Mouse (Mus musculus): ENCODE results near the gene Jmjd1c.

The Jmjd1c gene

GRCm38 (mm10) chr10:67095798-67096620, at the start of gene Jmjd1c:
TSS of gene Jmjd1c (plus strand) at chr10:67096125.
- peak; percentile 78 for DNase-seq (ENCODE audit: low read depth)

GRCm38 (mm10) chr10:67047712-67048645, 47.9 kb upstream of the Jmjd1c start:
- DNase-seq (ENCODE audit: low read depth): no peak

GRCm38 (mm10) chr10:67048871-67049615, 46.9 kb upstream of the Jmjd1c start:
- DNase-seq (ENCODE audit: low read depth): peak; percentile 15

- no peak for DNase-seq (ENCODE audit: low read depth)
These were observed 46.3 kb upstream of the Jmjd1c start for GRCm38 (mm10) chr10:67049621-67050020.

DNA sequence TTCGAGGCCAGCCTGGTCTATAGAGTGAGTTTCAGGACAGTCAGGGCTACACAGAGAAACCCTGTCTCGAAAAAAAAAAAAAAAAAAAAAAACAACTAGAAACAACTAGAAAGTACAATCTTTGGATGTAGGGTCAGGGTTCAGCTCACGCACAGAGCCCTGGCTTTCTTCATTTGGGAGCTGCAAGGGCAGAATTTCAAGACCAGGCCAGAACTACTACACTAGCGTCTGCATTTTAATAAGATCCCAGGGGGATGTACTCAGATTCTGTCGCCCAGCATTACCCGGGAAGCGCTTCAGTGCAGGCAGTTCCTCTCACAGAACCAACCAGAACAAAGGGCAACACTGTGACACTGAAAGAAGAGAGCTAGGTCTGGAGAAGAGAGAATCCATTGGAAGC, 45.2 kb upstream of the Jmjd1c start:
- no peak for DNase-seq (ENCODE audit: low read depth)

DNA sequence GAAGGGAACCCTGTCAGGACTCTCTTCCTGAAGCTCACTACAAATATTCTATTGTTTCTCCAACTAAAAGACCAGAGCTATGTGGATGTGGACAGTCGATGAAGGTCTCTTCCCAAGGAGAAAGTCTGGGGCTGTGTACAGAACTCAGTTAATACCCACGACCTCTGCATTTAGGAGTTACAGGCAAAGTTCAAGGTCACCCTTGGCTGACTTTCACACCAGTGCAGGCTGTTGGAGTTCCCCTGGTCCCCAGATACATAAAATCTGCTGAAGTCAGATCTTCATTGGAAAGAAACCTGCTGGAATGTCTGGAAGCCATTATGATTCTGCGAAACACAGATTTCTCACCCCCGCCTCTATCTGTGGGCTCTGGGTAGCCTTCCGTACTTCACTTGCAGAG, 44.5 kb upstream of the Jmjd1c start:
- no peak for DNase-seq (ENCODE audit: low read depth)

DNA sequence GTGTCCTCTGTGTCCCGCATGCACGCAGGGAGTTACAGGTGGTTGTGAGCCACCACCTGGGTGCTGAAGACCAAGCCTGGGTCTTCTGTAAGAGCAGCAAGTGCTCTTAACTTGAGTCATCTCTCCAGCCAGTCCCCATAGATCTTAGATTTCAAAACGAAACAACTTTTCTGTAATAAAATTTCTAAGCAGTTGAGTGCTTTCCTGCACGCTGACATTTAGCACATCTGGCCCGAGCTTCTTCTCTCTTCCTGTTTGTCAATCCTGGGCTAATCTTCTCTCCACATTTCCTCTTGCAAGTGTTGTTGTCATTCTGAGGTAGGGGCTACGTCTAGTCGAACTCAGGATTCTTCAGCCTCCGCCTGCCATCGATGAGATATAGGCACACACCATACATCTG, 43.5 kb upstream of the Jmjd1c start:
- DNase-seq (ENCODE audit: low read depth): peak; percentile 42

DNA sequence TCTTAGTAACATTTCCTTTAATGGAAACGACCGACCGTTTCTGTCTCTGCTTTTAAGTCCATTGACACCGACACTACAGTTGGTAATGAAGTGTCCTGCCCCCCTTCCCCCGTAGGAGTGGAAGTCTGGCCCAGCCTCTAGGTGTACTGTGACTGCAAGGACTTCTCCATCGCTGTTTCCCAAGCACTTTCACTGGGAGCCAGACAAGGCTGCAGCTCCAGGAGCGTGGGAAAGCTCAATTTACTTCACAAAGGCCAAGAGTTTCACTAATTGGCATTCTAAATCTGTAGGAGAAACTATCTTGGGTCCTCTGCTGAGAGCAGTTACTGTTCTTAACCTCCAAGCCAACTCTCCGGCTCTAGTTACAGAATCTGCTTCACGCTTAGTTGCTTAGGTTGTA, 42.5 kb upstream of the Jmjd1c start:
- no peak for DNase-seq (ENCODE audit: low read depth)

DNA sequence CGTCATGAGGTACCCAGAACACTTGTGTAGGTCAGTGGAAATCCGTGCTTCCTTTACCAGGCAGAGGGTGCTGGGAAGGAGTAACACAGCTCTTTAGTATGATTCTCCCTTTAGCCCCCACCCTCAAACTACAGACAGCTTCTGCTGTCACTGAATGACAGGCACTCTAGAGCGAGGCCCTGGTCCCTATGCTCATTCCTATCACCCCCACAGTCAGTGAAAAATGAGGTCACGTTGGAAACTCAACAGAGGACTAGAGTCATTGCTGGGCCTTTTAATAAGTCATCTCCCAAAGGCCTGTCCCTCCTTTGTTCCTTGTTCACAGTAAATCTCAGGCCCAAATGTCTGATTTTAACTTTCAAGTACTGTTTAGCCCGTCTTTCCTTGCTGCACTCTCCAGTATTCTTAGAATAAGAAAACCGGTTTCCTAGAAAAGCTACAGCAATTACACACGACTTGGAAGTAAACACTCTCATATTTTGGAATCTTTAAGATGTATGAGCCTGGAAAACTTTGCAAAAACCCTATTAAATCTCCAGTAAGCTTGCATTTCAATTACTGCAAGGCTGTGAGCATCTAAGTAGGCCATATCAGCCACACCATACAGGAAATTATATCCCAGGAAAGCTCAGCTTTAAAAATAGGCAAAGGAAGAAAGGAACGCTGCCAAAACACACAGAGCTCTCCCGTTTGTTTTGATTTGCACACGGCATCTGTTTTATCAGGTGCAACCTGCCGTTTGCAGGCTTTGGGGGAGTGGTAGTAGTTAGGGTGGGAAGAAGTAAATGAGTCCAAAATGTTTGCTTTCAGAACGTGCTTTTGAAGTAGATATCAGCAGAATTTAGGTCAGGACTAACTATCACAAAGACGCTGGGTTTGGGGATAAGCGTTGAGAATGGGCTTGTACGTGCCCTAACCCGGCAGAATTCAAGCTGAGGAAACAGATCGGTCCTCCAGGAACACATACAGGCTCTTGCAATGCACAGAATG, 39.8 kb upstream of the Jmjd1c start:
- DNase-seq (ENCODE audit: low read depth): no peak

GRCm38 (mm10) chr10:67057208-67057607, 38.7 kb upstream of the Jmjd1c start:
- DNase-seq (ENCODE audit: low read depth): no peak

DNA sequence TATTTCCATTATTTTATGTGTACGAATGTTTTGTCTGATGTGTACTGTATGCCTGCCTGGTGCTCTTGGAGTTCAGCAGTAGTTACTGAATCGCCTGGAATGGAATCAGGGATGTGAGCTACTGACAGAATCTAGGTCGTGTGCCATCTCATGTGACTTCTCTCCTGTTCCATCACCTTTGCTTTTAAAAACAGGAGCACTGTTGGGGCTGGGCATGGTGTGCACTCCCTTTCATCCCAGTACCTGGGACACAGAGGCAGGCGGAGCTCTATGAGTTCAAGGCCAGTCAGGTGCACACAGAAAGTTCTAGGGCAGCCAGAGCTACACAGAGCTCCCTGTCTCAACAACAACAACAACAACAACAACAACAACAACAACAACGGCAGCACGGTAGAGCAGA, 38.2 kb upstream of the Jmjd1c start:
- no peak for DNase-seq (ENCODE audit: low read depth)

DNA sequence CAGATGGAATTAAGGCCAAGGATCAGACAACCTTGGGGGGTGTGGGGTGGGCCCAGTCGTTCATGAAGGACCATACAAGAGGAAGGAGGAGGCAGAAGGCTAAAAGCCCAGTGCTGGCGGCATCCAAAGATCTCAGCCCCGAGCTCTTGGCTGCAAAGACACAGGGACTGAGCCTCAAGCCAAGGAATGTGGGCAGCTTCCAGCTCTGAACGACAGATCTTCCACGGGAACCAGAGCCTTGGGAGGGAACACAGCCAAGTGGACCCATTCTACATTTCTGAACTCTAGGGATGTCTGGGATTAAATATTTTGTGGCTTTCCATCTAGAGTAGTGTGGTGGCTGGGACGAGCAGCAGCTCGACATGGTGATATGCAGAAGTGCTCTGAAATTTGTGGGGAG, 37.6 kb upstream of the Jmjd1c start:
- no peak for DNase-seq (ENCODE audit: low read depth)

GRCm38 (mm10) chr10:67058702-67059101, 37.2 kb upstream of the Jmjd1c start:
- DNase-seq (ENCODE audit: low read depth): no peak

- DNase-seq (ENCODE audit: low read depth): no peak
These were observed 34.5 kb upstream of the Jmjd1c start for GRCm38 (mm10) chr10:67061367-67061801.

DNA sequence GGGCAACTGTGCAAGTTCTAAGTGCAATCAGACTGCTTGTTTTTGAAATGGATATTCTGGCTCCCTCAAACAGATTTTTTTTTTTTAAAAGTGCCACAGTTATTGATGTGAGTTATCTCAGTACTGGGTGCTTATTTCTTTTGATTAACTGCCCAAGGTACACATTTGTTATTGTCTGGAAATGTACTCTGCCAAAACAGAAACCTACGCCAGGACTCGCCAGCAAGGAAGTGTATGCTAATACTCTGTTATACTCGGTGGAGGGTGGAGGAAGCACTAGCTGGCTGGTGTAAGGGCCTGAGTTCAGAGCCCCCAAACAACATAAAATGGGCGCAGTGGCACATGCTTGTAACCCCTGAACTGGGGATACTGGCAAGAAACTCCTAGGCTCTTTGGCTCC, 34.1 kb upstream of the Jmjd1c start:
- DNase-seq (ENCODE audit: low read depth): no peak

- no peak for DNase-seq (ENCODE audit: low read depth)
These were observed 30.5 kb upstream of the Jmjd1c start for GRCm38 (mm10) chr10:67065277-67065887.

GRCm38 (mm10) chr10:67065927-67066326, 30.0 kb upstream of the Jmjd1c start:
- no peak for DNase-seq (ENCODE audit: low read depth)

DNA sequence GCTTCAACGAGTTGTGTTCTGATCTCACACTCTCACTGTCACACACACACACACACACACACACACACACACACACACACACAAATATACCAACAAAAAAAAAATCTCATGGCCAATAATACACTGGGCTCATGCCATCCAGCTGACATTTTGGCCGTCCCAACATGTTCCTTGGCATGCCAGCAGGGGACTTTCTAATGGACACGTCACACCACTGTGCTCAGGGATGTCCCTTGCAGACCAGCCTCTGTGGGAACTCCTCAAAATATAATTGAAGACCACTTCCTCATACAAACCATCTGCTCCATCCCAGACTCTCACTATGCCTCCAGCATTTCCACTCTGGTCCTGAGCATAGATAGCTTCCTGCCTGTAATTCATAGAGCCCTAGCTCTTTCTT, 29.5 kb upstream of the Jmjd1c start:
- DNase-seq (ENCODE audit: low read depth): no peak

DNA sequence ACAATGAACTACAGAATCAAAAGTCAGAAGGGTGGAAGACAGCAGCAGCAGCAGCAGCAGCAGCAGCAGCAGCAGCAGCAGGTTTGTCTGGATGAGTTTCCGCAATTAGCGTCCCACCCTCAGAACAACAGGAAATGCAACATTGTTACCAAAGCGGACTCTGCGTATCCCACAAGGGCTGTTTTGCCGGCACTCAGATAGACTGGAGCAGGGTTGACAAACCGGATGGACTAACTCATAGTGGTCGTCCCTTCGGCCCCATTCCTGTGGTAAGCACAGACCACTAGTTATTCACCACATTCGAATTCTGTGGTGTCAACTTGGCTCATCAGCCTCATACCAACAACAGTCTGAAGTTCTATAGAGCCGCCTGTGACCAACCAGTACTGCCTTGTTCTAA, 26.9 kb upstream of the Jmjd1c start:
- peak; percentile 57 for DNase-seq (ENCODE audit: low read depth)

DNA sequence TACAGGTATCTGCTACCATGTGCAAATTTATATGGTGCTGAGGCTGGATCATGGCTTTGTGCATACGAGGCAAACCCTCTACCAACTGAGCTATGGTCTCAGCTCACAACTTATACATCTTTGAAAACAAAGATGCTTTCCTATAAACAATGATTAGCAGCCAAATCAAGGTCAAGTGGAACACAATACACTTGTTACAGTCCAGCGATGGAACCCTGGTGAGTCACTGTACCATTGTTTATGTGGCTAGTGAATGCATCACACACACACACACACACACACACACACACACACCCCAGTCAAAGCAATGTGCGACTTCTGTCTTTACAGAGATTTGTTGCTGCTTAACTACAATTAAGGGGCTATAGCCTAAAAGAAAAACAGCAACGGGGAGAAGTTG, 24.5 kb upstream of the Jmjd1c start:
- DNase-seq (ENCODE audit: low read depth): no peak

- peak; percentile 66 for DNase-seq (ENCODE audit: low read depth)
These were observed 24.0 kb upstream of the Jmjd1c start for GRCm38 (mm10) chr10:67071884-67072283.

Data from naive thymus-derived CD4-positive, alpha-beta T cell, adult 2 months (primary cell).